Mouse (Mus musculus): ENCODE results near the gene 7420426K07Rik. TPM values are rescaled to one million over a fixed set of nuclear protein-coding genes. Genes with fewer than 3 reads are reported as not detected.

Gene 7420426K07Rik
- polyA plus RNA-seq (2012; rRNA removed), result 1.3 and 1.9 TPM in 2 replicates

GRCm38 (mm10) chr9:98902819-98903218, at the start of gene 7420426K07Rik:
7420426K07Rik (plus strand) TSS chr9:98903119.

GRCm38 (mm10) chr9:98856210-98856609, 46.7 kb upstream of the 7420426K07Rik start, which contains the start of gene Prr23a2:
Prr23a2 (plus strand) TSS chr9:98856494.

GRCm38 (mm10) chr9:98864571-98864970, 38.3 kb upstream of the 7420426K07Rik start, which contains the start of gene Prr23a3:
Prr23a3 (plus strand) TSS chr9:98864767.

Other genes with a start within 250 kb of the 7420426K07Rik start
- 0.17 and 0.69 TPM in 2 replicates for gene Prr23a1, start 60.6 kb upstream of the 7420426K07Rik start, polyA plus RNA-seq (2012; rRNA removed)
- 0.61 TPM in 1 of 2 replicates, not detected in the other for gene Prr23a2, start 46.6 kb upstream of the 7420426K07Rik start, polyA plus RNA-seq (2012; rRNA removed)
- 0.67 and 0.98 TPM in 2 replicates for gene Prr23a3, start 38.4 kb upstream of the 7420426K07Rik start, polyA plus RNA-seq (2012; rRNA removed)
- gene Foxl2, start 52.2 kb downstream of the 7420426K07Rik start, polyA plus RNA-seq (2012; rRNA removed), result 29.8 and 31.9 TPM in 2 replicates
- 2.4 and 4.0 TPM in 2 replicates for gene Faim, start 83.3 kb downstream of the 7420426K07Rik start, polyA plus RNA-seq (2012; rRNA removed)
- not detected in 2 replicates for gene Gm1123, start 132.6 kb downstream of the 7420426K07Rik start, polyA plus RNA-seq (2012; rRNA removed)
- 2.2 TPM in 2 replicates for gene Pik3cb, start 237.5 kb downstream of the 7420426K07Rik start, polyA plus RNA-seq (2012; rRNA removed)